Mouse (Mus musculus) kidney, embryonic 14.5 days (tissue): ENCODE data around the gene Hspb2. TPM values are rescaled to one million over a fixed set of nuclear protein-coding genes. Genes with fewer than 3 reads are reported as not detected.
A peak's percentile ranks its signal among the peaks of the same experiment; 100 is the strongest.

Source experiments
- ATAC-seq: fragments of 200-750 bp; cut with Nextera tagmentation; 2 replicates; pipeline ENCODE4 v1.8.0; 2017; ENCODE audit warnings: moderate number of reproducible peaks, mild to moderate bottlenecking, moderate TSS enrichment, moderate library complexity; ENCODE audit not compliant: low FRiP score, low TSS enrichment
- H3K27ac ChIP-seq: fragments of 300-500 bp; sonication (generic); 2 replicates; pipeline ENCODE4 v1.5.1; 2014; ENCODE audit warnings: low read depth, mild to moderate bottlenecking, low read length, moderate library complexity, mixed read lengths
- H3K27me3 ChIP-seq: fragments of 300-500 bp; sonication (generic); 2 replicates; pipeline ENCODE4 v1.6.1; 2014; ENCODE audit warnings: mild to moderate bottlenecking, low read length; ENCODE audit not compliant: control insufficient read depth, insufficient read depth
- H3K36me3 ChIP-seq: fragments of 300-500 bp; sonication (generic); 2 replicates; pipeline ENCODE4 v1.6.1; 2014; ENCODE audit warnings: low read length, mixed read lengths; ENCODE audit not compliant: control insufficient read depth, insufficient read depth
- H3K4me1 ChIP-seq: fragments of 300-500 bp; sonication (generic); 2 replicates; pipeline ENCODE4 v1.6.1; 2014; ENCODE audit warnings: low read length, mixed read lengths; ENCODE audit not compliant: control insufficient read depth, insufficient read depth
- H3K4me2 ChIP-seq: fragments of 300-500 bp; sonication (generic); replicated peaks from 2 replicates; pipeline ENCODE4 v1.6.1; 2014; ENCODE audit warnings: low read depth, mild to moderate bottlenecking, low read length
- H3K4me3 ChIP-seq: fragments of 300-500 bp; sonication (generic); 2 replicates; pipeline ENCODE4 v1.5.1; 2014; ENCODE audit warnings: mild to moderate bottlenecking, low read length
- H3K9ac ChIP-seq: fragments of 300-500 bp; sonication (generic); 2 replicates; pipeline ENCODE4 v1.6.1; 2014; ENCODE audit warnings: low read depth, mild to moderate bottlenecking, low read length, moderate library complexity
- H3K9me3 ChIP-seq: fragments of 300-500 bp; sonication (generic); 2 replicates; pipeline ENCODE4 v1.6.1; 2016; ENCODE audit warnings: low read length; ENCODE audit not compliant: control insufficient read depth
- WGBS: fragments of 180-500 bp; shearing (Covaris S2); extraction: QIAGEN DNeasy Blood & Tissue Kit; methylation state at CpG from one replicate; pipeline ENCODE4 v1.1.7; 2014; 5-methylcytosine and 5-hydroxymethylcytosine counted together
- polyA plus RNA-seq: library from polyadenylated mRNA; unstranded; fragments of >200 nt; fragmentation: Nextera tagmentation; extraction: Ambion mirVana; gene quantifications from 2 replicates; pipeline ENCODE4 v1.2.1, GENCODE M21; 2014

The Hspb2 gene
- polyA plus RNA-seq, 1 experiment from 2014 or later, result 0.72 TPM

- 68% methylated on average over 7 of the region's 7 CpGs for WGBS
- no peak for ATAC-seq
- no peak overlapping the region for H3K9ac ChIP-seq
- H3K4me1 ChIP-seq, result no peaks in the 10 kb centered on the region
- H3K36me3 ChIP-seq, result no peaks in the 10 kb centered on the region
- no peaks in the 10 kb centered on the region for H3K9me3 ChIP-seq
- H3K27me3 ChIP-seq, result no peaks in the 10 kb centered on the region
- H3K4me2 ChIP-seq, result no peak overlapping the region
- H3K4me3 ChIP-seq, result no peak overlapping the region
- no peak overlapping the region for H3K27ac ChIP-seq
These were observed 1.8 kb upstream of the Hspb2 start for GRCm38 (mm10) chr9:50753947-50754346.

GRCm38 (mm10) chr9:50752784-50753615 lies 846 bp upstream of the Hspb2 start:
- Histone ChIP-seq H3K36me3 (no peaks in the 10 kb centered on the region), H3K9me3 (no peaks in the 10 kb centered on the region), H3K4me3 (no peak overlapping the region), H3K4me2 (no peak overlapping the region), H3K9ac (no peak overlapping the region), H3K27me3 (0 out of 2 replicates have a peak, but pooled peaks cover 3% of the 10 kb centered on the region), H3K4me1 (no peaks in the 10 kb centered on the region), H3K27ac (0 out of 2 replicates have a peak overlapping the region, but pooled peaks have one; percentile 30)
- ATAC-seq, result peak; percentile 67
- 60% methylated on average over 17 of the region's 17 CpGs for WGBS

- H3K4me2 ChIP-seq, result no peak within 1 kb of the TSS
- H3K27me3 ChIP-seq, result 0 out of 2 replicates have a peak, but pooled peaks cover 5% of the 10 kb centered on the region
- H3K27ac ChIP-seq, result no peak within 1 kb of the TSS
- ATAC-seq, result no peak
- H3K9ac ChIP-seq, result no peak within 1 kb of the TSS
- H3K9me3 ChIP-seq, result no peaks in the 10 kb centered on the region
- no peaks in the 10 kb centered on the region for H3K4me1 ChIP-seq
- 77% methylated on average over 22 of the region's 22 CpGs for WGBS
- H3K36me3 ChIP-seq, result no peaks in the 10 kb centered on the region
- H3K4me3 ChIP-seq, result no peak within 1 kb of the TSS
These were observed 831 bp downstream of the Hspb2 start, which contains the start of gene Cryab for GRCm38 (mm10) chr9:50751323-50751722. TSS of gene Cryab (plus strand) at chr9:50751325.

- 72% methylated on average over 6 of the region's 6 CpGs for WGBS
- Histone ChIP-seq H3K36me3 (no peaks in the 10 kb centered on the region), H3K4me2 (no peak overlapping the region), H3K4me1 (no peaks in the 10 kb centered on the region), H3K27ac (no peak overlapping the region), H3K4me3 (no peak overlapping the region), H3K9me3 (no peaks in the 10 kb centered on the region), H3K27me3 (0 out of 2 replicates have a peak, but pooled peaks cover 5% of the 10 kb centered on the region), H3K9ac (no peak overlapping the region)
- no peak for ATAC-seq
These were observed 1.4 kb downstream of the Hspb2 start for GRCm38 (mm10) chr9:50750706-50751105.

GRCm38 (mm10) chr9:50746214-50746677 lies 5.9 kb downstream of the Hspb2 start, which contains the start of gene 2310030G06Rik:
TSS of gene 2310030G06Rik (minus strand) at chr9:50746536.
- Histone ChIP-seq H3K4me3 (peak within 1 kb of the TSS; percentile 51), H3K4me1 (no peaks in the 10 kb centered on the region), H3K27ac (peak within 1 kb of the TSS; percentile 75), H3K9ac (peak within 1 kb of the TSS; percentile 58), H3K27me3 (0 out of 2 replicates have a peak, but pooled peaks cover 5% of the 10 kb centered on the region), H3K4me2 (peak within 1 kb of the TSS; percentile 68), H3K36me3 (no peaks in the 10 kb centered on the region), H3K9me3 (no peaks in the 10 kb centered on the region)
- ATAC-seq, result peak; percentile 83
- WGBS, result under 1% methylated on average over 19 of the region's 19 CpGs

- Histone ChIP-seq H3K4me2 (peak overlapping the region; percentile 68), H3K27me3 (0 out of 2 replicates have a peak, but pooled peaks cover 5% of the 10 kb centered on the region), H3K9ac (peak overlapping the region; percentile 58; the same call in 1 of the 2 replicates), H3K27ac (peak overlapping the region; percentile 75), H3K9me3 (no peaks in the 10 kb centered on the region), H3K36me3 (no peaks in the 10 kb centered on the region), H3K4me3 (peak overlapping the region; percentile 51), H3K4me1 (no peaks in the 10 kb centered on the region)
- ATAC-seq, result peak; percentile 43; the same call in 1 of the 2 replicates
- WGBS, result 11% methylated on average over 7 of the region's 7 CpGs
These were observed 6.3 kb downstream of the Hspb2 start for GRCm38 (mm10) chr9:50745806-50746205.

- WGBS, result 67% methylated on average over 2 of the region's 2 CpGs
- no peak for ATAC-seq
- no peak overlapping the region for H3K4me2 ChIP-seq
- no peak overlapping the region for H3K9ac ChIP-seq
- no peaks in the 10 kb centered on the region for H3K4me1 ChIP-seq
- no peaks in the 10 kb centered on the region for H3K27me3 ChIP-seq
- H3K27ac ChIP-seq, result no peak overlapping the region
- H3K4me3 ChIP-seq, result no peak overlapping the region
- no peaks in the 10 kb centered on the region for H3K9me3 ChIP-seq
- no peaks in the 10 kb centered on the region for H3K36me3 ChIP-seq
These were observed 9.4 kb downstream of the Hspb2 start for GRCm38 (mm10) chr9:50742744-50743143.

GRCm38 (mm10) chr9:50742261-50742660 lies 9.9 kb downstream of the Hspb2 start:
- no peak for ATAC-seq
- Histone ChIP-seq H3K9me3 (no peaks in the 10 kb centered on the region), H3K4me1 (no peaks in the 10 kb centered on the region), H3K27ac (no peak overlapping the region), H3K36me3 (no peaks in the 10 kb centered on the region), H3K27me3 (no peaks in the 10 kb centered on the region), H3K4me3 (no peak overlapping the region), H3K9ac (no peak overlapping the region), H3K4me2 (no peak overlapping the region)
- WGBS, result 86% methylated on average over 3 of the region's 3 CpGs
